Comparison of ENCODE assay signal across 19 mouse cellular contexts in the genomic region with DNA sequence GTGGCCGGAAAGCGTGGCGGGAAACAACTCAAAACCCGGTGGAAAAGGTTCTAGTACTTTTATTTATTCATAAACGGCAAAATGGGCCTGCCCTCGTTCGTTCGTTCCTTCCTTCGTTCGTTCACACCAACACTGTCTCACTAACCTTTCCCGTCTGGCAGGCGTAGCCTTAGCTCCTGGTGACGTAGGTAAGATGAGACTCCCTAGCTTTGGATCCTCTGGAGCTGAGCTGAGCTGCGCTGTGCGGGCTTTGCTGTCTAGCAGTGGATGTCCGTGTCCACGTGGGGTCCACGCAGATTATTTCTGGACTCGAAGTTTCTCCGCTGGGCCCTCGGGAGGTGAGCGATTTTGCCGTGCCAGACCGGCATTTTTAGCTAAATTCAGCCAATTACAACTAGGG.
"Had no signal": no experiment of that assay in that cellular context is flagged by ENCODE, and none has a peak within 500 bp of the region (broad histone marks: within the 10 kb centered on the region; RNA-seq: fewer than 3 reads in every experiment).

No protein-coding gene starts in this region.

- H3K27ac ChIP-seq: kidney, postnatal 0 days; layer of hippocampus, adult 2 months; liver, embryonic 14.5 days; macrophage; midbrain, embryonic 12.5 days; midbrain, embryonic 15.5 days; neural tube, embryonic 12.5 days; neural tube, embryonic 15.5 days; stomach, embryonic 15.5 days had no signal

- H3K27me3 ChIP-seq: midbrain, embryonic 12.5 days; midbrain, embryonic 15.5 days; neural tube, embryonic 12.5 days; neural tube, embryonic 15.5 days; stomach, embryonic 15.5 days had no signal

- H3K4me1 ChIP-seq: midbrain, embryonic 12.5 days; midbrain, embryonic 15.5 days; neural tube, embryonic 12.5 days; neural tube, embryonic 15.5 days; stomach, embryonic 15.5 days had no signal

- DNase-seq: kidney, adult 2 months; kidney, postnatal 25 days; layer of hippocampus, adult 9-11 months; liver, postnatal 0 days; lung, embryonic 14.5 days; retina, postnatal 1 day; right cerebral cortex, postnatal 25 days; spleen, adult 18-20 months; thymus, adult 2 months; thymus, postnatal 14 days had no signal

- H3K4me3 ChIP-seq: layer of hippocampus, adult 2 months; midbrain, embryonic 12.5 days; midbrain, embryonic 15.5 days; neural tube, embryonic 12.5 days; neural tube, embryonic 15.5 days; stomach, embryonic 15.5 days had no signal

- H3K4me2 ChIP-seq: lung, embryonic 14.5 days; midbrain, embryonic 12.5 days; midbrain, embryonic 15.5 days; neural tube, embryonic 12.5 days; neural tube, embryonic 15.5 days; stomach, embryonic 15.5 days had no signal

- H3K9me3 ChIP-seq: midbrain, embryonic 12.5 days; midbrain, embryonic 15.5 days; neural tube, embryonic 12.5 days; neural tube, embryonic 15.5 days; stomach, embryonic 15.5 days had no signal

- H3K9ac ChIP-seq: liver, embryonic 14.5 days; liver, postnatal 0 days; lung, embryonic 14.5 days; midbrain, embryonic 12.5 days; midbrain, embryonic 15.5 days; neural tube, embryonic 12.5 days; neural tube, embryonic 15.5 days; stomach, embryonic 15.5 days had no signal
